Mouse (Mus musculus) lung, adult 2 months (tissue): ENCODE measurements around the gene Col6a4. TPM values are rescaled to one million over a fixed set of nuclear protein-coding genes. Genes with fewer than 3 reads are reported as not detected.
A peak's percentile ranks its signal among the peaks of the same experiment; 100 is the strongest.

Source experiments
- DNase-seq: peaks from one replicate; pipeline ENCODE4 v3.0.0; 2022
- H3K4me1 ChIP-seq: fragments of 200-500 bp; 2 replicates; pipeline ENCODE4 v1.6.1; 2011; ENCODE audit warnings: low read length; ENCODE audit not compliant: control insufficient read depth, insufficient read depth
- H3K4me3 ChIP-seq: fragments of 200-500 bp; replicated peaks from 2 replicates; pipeline ENCODE3; 2011; ENCODE audit warnings: low read depth, mild to moderate bottlenecking, control low read depth, low read length; ENCODE audit errors: extremely low read depth
- CTCF ChIP-seq: fragments of 200-500 bp; IDR thresholded peaks from 2 replicates; pipeline ENCODE4 v1.5.1; 2011; ENCODE audit warnings: mild to moderate bottlenecking, low read length, control low read depth; ENCODE audit not compliant: insufficient read depth
- POLR2A ChIP-seq: fragments of 200-500 bp; IDR thresholded peaks from 2 replicates; pipeline ENCODE4 v1.6.1; 2011; ENCODE audit warnings: low read depth, mild to moderate bottlenecking, control low read depth, low read length, borderline replicate concordance; ENCODE audit errors: extremely low read depth
- WGBS: fragments of 180-500 bp; shearing (Covaris S2); methylation state at CpG from one replicate; pipeline ENCODE4 v1.1.7; 2018; 5-methylcytosine and 5-hydroxymethylcytosine counted together
- polyA plus RNA-seq: library from polyadenylated mRNA; depleted of rRNA; stranded (reverse); fragments of >200 nt; gene quantifications from 2 replicates; pipeline ENCODE4 v1.2.3, GENCODE M21; 2012

Gene Col6a4
- polyA plus RNA-seq, 1 experiment: 0.56 TPM

GRCm38 (mm10) chr9:106115801-106116424 is 19.3 kb upstream of the Col6a4 start:
- no peak for TF ChIP-seq POLR2A
- no peak for TF ChIP-seq CTCF
- Histone ChIP-seq H3K4me1 (no peaks in the 10 kb centered on the region), H3K4me3 (no peak overlapping the region)
- no peak for DNase-seq
- WGBS: 31% methylated on average over 13 of the region's 13 CpGs

GRCm38 (mm10) chr9:106112770-106113423 is 16.3 kb upstream of the Col6a4 start:
- 26% methylated on average over 10 of the region's 10 CpGs for WGBS
- Histone ChIP-seq H3K4me3 (no peak overlapping the region), H3K4me1 (no peaks in the 10 kb centered on the region)
- TF ChIP-seq POLR2A: no peak
- TF ChIP-seq CTCF: peak; percentile 99
- peak; percentile 71 for DNase-seq

GRCm38 (mm10) chr9:106106241-106106640 is 9.7 kb upstream of the Col6a4 start:
- no peak overlapping the region for H3K4me3 ChIP-seq
- TF ChIP-seq CTCF: no peak
- TF ChIP-seq POLR2A: no peak
- no peak for DNase-seq
- no peaks in the 10 kb centered on the region for H3K4me1 ChIP-seq
- WGBS: 69% methylated on average over 9 of the region's 9 CpGs

GRCm38 (mm10) chr9:106104401-106104800 is 7.8 kb upstream of the Col6a4 start:
- no peak overlapping the region for H3K4me3 ChIP-seq
- WGBS: 74% methylated on average over 7 of the region's 7 CpGs
- no peak for DNase-seq
- H3K4me1 ChIP-seq: no peaks in the 10 kb centered on the region
- TF ChIP-seq POLR2A (no peak), CTCF (no peak)

GRCm38 (mm10) chr9:106101166-106101565 is 4.6 kb upstream of the Col6a4 start:
- Histone ChIP-seq H3K4me3 (no peak overlapping the region), H3K4me1 (no peaks in the 10 kb centered on the region)
- TF ChIP-seq CTCF (no peak), POLR2A (no peak)
- WGBS: 69% methylated on average over 5 of the region's 5 CpGs
- no peak for DNase-seq

- TF ChIP-seq POLR2A (no peak), CTCF (no peak)
- no peak for DNase-seq
- 58% methylated on average over 9 of the region's 9 CpGs for WGBS
- Histone ChIP-seq H3K4me3 (no peak overlapping the region), H3K4me1 (no peaks in the 10 kb centered on the region)
Measured at GRCm38 (mm10) chr9:106100262-106100661, 3.7 kb upstream of the Col6a4 start.

- Histone ChIP-seq H3K4me3 (no peak overlapping the region), H3K4me1 (no peaks in the 10 kb centered on the region)
- no peak for TF ChIP-seq POLR2A
- no peak for TF ChIP-seq CTCF
- no peak for DNase-seq
- 68% methylated on average over 22 of the region's 22 CpGs for WGBS
Measured at GRCm38 (mm10) chr9:106099379-106100021, 2.9 kb upstream of the Col6a4 start.

- 83% methylated on average over 5 of the region's 5 CpGs for WGBS
- DNase-seq: no peak
- TF ChIP-seq POLR2A (no peak), CTCF (no peak)
- Histone ChIP-seq H3K4me1 (no peaks in the 10 kb centered on the region), H3K4me3 (no peak overlapping the region)
Measured at GRCm38 (mm10) chr9:106081528-106081927, 15.1 kb downstream of the Col6a4 start.

- TF ChIP-seq POLR2A: no peak
- TF ChIP-seq CTCF: no peak
- WGBS: 49% methylated on average over 12 of the region's 12 CpGs
- peak; percentile 29 for DNase-seq
- Histone ChIP-seq H3K4me3 (no peak overlapping the region), H3K4me1 (no peaks in the 10 kb centered on the region)
Measured at GRCm38 (mm10) chr9:106080261-106081033, 16.1 kb downstream of the Col6a4 start.

GRCm38 (mm10) chr9:106077953-106078352 is 18.6 kb downstream of the Col6a4 start:
- no peak for DNase-seq
- WGBS: 64% methylated on average over 3 of the region's 3 CpGs
- TF ChIP-seq CTCF (no peak), POLR2A (no peak)
- Histone ChIP-seq H3K4me3 (no peak overlapping the region), H3K4me1 (no peaks in the 10 kb centered on the region)

GRCm38 (mm10) chr9:106076234-106076633 is 20.3 kb downstream of the Col6a4 start:
- Histone ChIP-seq H3K4me3 (no peak overlapping the region), H3K4me1 (no peaks in the 10 kb centered on the region)
- WGBS: 62% methylated on average over 5 of the region's 5 CpGs
- DNase-seq: no peak
- TF ChIP-seq CTCF (no peak), POLR2A (no peak)
